Mouse (Mus musculus) cortical plate, adult 2 months (tissue): Measurements from ENCODE around the gene Haus7.

ENCODE experiments used
- CTCF ChIP-seq: fragments of 200-500 bp; IDR thresholded peaks from 2 replicates; pipeline ENCODE4 v1.5.1; 2011; ENCODE audit warnings: mild to moderate bottlenecking, control low read depth, low read length; ENCODE audit not compliant: insufficient read depth; ENCODE audit errors: extremely low read depth
- POLR2A ChIP-seq: fragments of 200-500 bp; IDR thresholded peaks from 2 replicates; pipeline ENCODE4 v1.6.1; 2011; ENCODE audit warnings: mild to moderate bottlenecking, low read length, control low read depth; ENCODE audit not compliant: insufficient read depth; ENCODE audit errors: extremely low read depth

DNA sequence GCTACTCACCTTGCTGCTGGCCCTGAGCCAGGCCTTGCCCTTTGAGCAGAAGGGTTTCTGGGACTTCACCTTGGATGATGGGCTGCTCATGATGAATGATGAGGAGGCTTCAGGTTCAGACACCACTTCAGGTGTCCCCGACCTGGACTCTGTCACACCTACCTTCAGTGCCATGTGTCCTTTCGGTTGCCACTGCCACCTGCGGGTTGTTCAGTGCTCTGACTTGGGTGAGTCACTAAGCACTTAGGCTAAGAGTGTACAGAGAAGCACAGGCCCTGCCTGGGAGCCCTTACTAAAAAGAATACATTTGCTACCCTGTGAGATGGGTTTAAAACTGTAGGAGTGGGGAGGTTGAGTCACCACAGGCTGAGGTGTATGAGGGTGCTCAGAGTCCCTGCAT is 32.0 kb upstream of the Haus7 start:
- TF ChIP-seq POLR2A (no peak), CTCF (no peak)
